Mouse (Mus musculus) midbrain, embryonic 10.5 days (tissue): ENCODE results near the gene Spin1. TPM values are rescaled to one million over a fixed set of nuclear protein-coding genes. Genes with fewer than 3 reads are reported as not detected.
"Not testable (repeated sequence)": the region's sequence is repeated elsewhere in the genome, so short reads cannot be mapped to it uniquely, and the experiment has no call there.

ENCODE experiments used
- DNase-seq: peaks from one replicate; pipeline ENCODE4 v3.0.0-alpha.2; 2017; ENCODE audit warnings: low spot score
- H3K27ac ChIP-seq: fragments of 300-500 bp; sonication (generic); replicated peaks from 2 replicates; pipeline ENCODE4 v1.5.1; 2016; ENCODE audit warnings: mild to moderate bottlenecking
- H3K27me3 ChIP-seq: fragments of 300-500 bp; sonication (generic); 2 replicates; pipeline ENCODE4 v1.6.1; 2016; ENCODE audit warnings: low read depth, mild to moderate bottlenecking; ENCODE audit not compliant: poor library complexity, severe bottlenecking
- H3K36me3 ChIP-seq: fragments of 300-500 bp; sonication (generic); 2 replicates; pipeline ENCODE4 v1.6.1; 2016; ENCODE audit warnings: mild to moderate bottlenecking, moderate library complexity
- H3K4me1 ChIP-seq: fragments of 300-500 bp; sonication (generic); 2 replicates; pipeline ENCODE4 v1.6.1; 2016
- H3K4me3 ChIP-seq: fragments of 300-500 bp; sonication (generic); 2 replicates; pipeline ENCODE4 v1.5.1; 2016; ENCODE audit warnings: mild to moderate bottlenecking, moderate library complexity
- H3K9me3 ChIP-seq: fragments of 300-500 bp; sonication (generic); replicated peaks from 2 replicates; pipeline ENCODE4 v1.6.1; 2016; ENCODE audit warnings: mild to moderate bottlenecking
- WGBS: fragments of 180-500 bp; shearing (Covaris S2); methylation state at CpG from one replicate; pipeline ENCODE4 v1.1.7; 2016; 5-methylcytosine and 5-hydroxymethylcytosine counted together
- polyA plus RNA-seq: library from polyadenylated mRNA; unstranded; fragments of >200 nt; fragmentation: Nextera tagmentation; extraction: Ambion mirVana; gene quantifications from 2 replicates; pipeline ENCODE4 v1.2.1, GENCODE M21; 2016

Spin1 gene
- polyA plus RNA-seq, 1 experiment from 2014 or later = 73.8 TPM

DNA sequence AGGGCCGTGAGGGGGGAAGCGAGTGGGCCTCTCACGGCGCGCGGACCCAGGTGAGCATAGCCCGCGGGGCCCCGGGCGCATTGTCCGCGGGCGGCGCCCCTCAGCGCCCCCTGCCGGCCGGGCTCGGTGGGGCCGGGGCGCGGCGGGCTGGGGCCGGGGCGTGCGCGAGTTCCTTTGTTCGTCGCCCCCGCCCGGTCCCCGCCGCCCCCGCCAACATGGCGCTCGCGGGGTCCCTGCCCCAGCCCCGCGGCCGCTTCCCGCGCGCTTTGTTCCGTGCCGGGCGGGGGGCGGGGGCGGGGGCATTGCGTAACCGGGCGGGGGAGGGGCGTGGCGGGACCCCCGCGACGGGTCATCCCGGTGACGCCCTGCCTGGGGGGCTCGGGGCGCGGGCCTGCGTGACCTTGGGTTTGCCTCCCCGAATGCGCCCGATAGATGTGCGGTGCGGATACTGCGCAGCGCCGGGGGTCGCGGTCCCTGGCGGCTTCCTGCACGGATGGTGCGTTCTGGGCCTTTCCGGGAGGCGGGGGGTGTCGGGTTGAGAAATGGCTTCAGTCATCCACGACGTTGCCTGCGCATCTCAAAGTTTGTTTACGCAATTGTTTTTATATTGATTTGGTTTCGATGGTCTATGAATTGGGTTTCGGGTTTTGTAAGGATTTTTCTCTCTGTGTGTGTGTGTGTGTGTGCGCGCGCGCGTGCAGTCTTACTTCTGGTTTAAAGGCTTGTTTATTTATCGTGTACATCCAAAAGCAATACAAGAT, 516 bp downstream of the Spin1 start:
- peak; percentile 79 for DNase-seq
- WGBS = 2% methylated on average over 60 of the region's 89 CpGs
- peak overlapping the region; percentile 99 for H3K27ac ChIP-seq
- H3K4me1 ChIP-seq = peaks cover 18% of the 10 kb centered on the region
- peaks cover 41% of the 10 kb centered on the region for H3K36me3 ChIP-seq
- peaks cover 13% of the 10 kb centered on the region; the same call in 1 of the 2 replicates for H3K27me3 ChIP-seq
- H3K9me3 ChIP-seq = peaks cover 42% of the 10 kb centered on the region
- peak overlapping the region; percentile 87 for H3K4me3 ChIP-seq

DNA sequence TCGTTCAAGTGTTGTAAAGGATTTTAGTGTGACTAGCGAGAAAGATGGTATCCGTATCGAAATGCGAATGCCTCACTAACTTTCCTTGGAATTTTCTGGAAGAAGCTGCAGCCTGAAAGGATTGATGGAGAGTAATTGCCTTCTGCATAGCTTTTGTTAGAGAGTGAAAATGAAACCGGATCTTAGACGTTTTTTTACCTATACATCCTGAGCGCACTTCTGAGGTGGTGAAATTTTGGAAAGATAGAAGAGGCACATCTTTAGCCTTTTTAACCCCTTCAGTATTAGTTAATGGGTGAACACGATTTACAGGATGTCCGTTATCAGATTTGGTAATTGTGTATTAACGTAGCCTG, 1.1 kb downstream of the Spin1 start:
- H3K27me3 ChIP-seq = peaks cover 13% of the 10 kb centered on the region; the same call in 1 of the 2 replicates
- peaks cover 47% of the 10 kb centered on the region for H3K9me3 ChIP-seq
- peak overlapping the region; percentile 87 for H3K4me3 ChIP-seq
- H3K4me1 ChIP-seq = peaks cover 18% of the 10 kb centered on the region
- H3K36me3 ChIP-seq = peaks cover 47% of the 10 kb centered on the region
- peak overlapping the region; percentile 99 for H3K27ac ChIP-seq
- no peak for DNase-seq
- 47% methylated on average over 11 of the region's 11 CpGs for WGBS

DNA sequence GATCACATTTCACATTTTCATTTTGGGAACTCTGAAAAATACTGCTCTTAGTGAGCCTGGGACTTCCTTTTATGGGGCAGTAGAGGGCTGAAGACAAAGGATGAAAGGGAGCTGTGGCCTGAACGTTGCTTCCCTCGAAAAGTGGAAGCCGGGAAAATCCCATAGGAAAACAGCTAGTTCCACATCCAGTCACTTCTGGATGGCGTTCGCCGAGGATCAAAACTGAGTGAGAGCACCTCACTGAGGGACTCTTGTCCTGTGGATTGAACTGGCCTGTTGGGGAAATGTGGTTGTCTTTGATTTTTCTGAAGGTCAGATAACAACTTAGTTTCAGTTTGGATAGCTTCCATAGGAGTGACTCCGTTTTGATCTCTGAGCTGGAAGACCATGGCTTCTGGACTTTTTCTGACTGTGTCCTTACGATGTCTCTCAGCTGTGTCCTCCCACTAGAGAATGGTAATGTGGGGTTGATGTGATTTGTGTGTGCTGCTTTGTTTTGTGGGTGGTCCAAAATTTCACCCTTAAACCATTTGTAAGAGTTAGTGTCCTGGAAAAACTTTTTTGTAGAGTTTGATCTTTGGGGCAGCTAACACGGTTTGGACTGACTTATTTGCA, 2.5 kb downstream of the Spin1 start:
- peaks cover 62% of the 10 kb centered on the region for H3K9me3 ChIP-seq
- no peak for DNase-seq
- H3K4me1 ChIP-seq = peaks cover 18% of the 10 kb centered on the region
- no peak overlapping the region for H3K4me3 ChIP-seq
- H3K36me3 ChIP-seq = peaks cover 62% of the 10 kb centered on the region
- 95% methylated on average over 9 of the region's 9 CpGs for WGBS
- peaks cover 13% of the 10 kb centered on the region; the same call in 1 of the 2 replicates for H3K27me3 ChIP-seq
- H3K27ac ChIP-seq = no peak overlapping the region

DNA sequence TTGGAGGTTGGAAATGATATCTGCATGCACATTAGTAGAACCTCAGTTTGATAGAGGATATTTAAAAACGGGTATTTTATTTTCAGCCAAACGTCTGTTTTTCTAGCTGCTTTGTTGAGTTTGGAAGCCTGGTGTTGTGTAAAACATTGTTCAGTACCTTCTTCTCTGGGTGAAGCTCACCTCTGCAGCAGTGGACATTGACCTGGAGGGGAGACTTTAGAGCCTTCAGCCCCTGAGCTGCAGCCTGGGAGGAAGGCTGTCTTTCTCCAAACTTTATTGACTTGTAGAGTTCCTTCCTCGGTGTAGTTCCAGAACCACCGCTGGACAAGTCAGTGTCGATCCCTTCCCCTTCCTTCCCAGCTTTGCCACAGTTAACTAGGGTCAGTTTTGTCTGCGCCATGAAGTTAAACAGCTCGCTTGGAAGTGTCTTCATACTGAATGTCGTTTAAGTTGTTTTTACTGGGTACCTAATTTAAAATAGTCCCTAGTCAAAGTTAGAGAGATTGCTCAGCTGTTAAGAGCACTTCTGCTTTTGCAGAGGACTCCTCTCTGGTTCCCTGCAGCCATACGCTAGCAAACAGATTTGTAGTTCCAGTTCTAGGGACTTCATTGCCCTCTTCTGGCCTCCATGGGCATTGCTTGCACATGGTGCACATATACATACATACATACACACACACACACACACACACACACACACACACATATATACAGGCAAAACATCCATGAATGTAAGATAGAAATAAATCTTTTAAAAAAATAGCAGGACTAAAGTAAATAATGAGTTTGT, 3.4 kb downstream of the Spin1 start:
- peaks cover 18% of the 10 kb centered on the region for H3K4me1 ChIP-seq
- peaks cover 5% of the 10 kb centered on the region; the same call in 1 of the 2 replicates for H3K27me3 ChIP-seq
- 96% methylated on average over 9 of the region's 9 CpGs for WGBS
- H3K4me3 ChIP-seq = no peak overlapping the region
- H3K36me3 ChIP-seq = peaks cover 70% of the 10 kb centered on the region
- DNase-seq = no peak
- peaks cover 70% of the 10 kb centered on the region for H3K9me3 ChIP-seq
- no peak overlapping the region for H3K27ac ChIP-seq

DNA sequence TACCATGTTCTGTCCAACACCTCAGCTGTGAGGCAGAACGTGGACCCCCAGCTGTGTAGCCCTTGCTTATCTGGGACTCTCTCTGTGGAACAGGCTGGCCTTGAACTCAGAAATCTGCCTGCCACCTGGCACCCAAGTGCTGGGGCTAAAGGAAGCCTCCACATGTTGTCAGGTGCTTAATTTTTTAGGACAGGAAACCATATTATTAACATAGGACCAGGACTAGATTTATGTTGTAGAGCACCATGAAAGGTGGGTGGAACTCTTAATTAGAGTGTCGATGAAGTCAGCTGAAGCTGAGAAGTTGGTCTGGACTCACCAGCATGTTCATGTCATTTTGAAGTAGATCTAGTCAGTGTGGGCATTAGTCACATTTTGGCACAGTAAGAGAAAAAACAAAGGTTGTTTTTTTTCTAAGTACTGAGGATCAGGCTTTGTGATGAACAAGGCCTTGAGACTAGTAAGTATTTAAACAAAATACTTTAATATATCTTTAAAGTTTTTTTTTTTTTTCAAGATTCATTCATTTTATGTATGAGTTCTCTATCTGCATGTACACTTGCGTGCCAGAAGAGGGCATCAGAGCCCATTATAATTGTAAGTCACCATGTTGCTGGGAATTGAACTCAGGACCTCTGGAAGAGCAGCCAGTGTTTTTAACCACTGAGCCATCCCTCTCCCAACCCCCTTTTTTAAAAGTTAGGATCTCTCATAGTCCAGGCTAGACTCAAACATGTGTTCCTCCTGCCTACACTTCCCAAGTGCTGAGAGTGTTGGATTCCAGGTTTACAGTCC, 5.4 kb downstream of the Spin1 start:
- peaks cover 90% of the 10 kb centered on the region for H3K36me3 ChIP-seq
- no peak overlapping the region for H3K27ac ChIP-seq
- 96% methylated on average over 3 of the region's 3 CpGs for WGBS
- no peak for DNase-seq
- peaks cover 6% of the 10 kb centered on the region; the same call in 1 of the 2 replicates for H3K4me1 ChIP-seq
- H3K27me3 ChIP-seq = no peaks in the 10 kb centered on the region
- no peak overlapping the region for H3K4me3 ChIP-seq
- H3K9me3 ChIP-seq = peaks cover 90% of the 10 kb centered on the region

DNA sequence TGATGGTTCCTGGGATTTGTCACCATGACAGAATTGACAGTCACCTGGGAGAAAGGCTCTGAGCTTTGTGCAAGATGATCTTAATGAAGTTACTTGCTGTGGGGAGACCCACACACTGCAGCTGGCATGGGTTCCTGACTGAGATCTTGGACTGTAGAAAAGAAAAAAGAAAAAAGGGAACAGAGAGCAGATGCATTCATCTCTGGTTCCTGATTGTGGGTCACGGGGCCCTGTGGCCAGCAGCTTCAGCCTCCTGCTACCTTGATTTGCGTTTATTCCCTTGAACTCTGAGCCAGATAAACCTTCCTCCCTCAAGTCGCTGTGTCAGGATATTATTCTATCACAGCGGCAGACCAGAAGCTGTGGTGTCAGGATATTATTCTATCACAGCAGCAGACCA, 6.1 kb downstream of the Spin1 start:
- Histone ChIP-seq H3K4me3 (no peak overlapping the region), H3K36me3 (peaks cover 98% of the 10 kb centered on the region), H3K27ac (no peak overlapping the region), H3K27me3 (no peaks in the 10 kb centered on the region), H3K4me1 (peaks cover 6% of the 10 kb centered on the region; the same call in 1 of the 2 replicates), H3K9me3 (peaks cover 97% of the 10 kb centered on the region)
- WGBS = 95% methylated on average over 4 of the region's 4 CpGs
- no peak for DNase-seq

DNA sequence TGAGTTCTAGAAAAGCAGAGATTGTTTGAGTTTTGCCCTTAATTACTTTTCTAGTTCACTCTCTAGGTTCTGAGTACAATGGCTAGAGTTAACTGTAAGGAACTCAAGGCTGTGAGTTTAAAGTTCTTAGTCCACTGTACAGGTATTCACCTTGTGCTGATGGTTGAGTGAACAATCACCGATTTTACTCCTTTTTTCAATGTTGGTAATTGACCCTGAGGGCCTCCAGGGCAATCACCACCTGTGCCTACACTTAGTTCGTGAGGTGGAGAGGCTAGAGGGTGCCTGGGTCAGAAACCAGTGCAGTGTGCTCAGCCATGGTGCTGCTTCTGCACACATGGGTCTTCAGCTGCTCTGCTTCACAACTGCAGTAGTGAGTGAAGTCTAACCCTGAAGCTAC, 8.8 kb downstream of the Spin1 start:
- peaks cover 100% of the 10 kb centered on the region for H3K36me3 ChIP-seq

DNA sequence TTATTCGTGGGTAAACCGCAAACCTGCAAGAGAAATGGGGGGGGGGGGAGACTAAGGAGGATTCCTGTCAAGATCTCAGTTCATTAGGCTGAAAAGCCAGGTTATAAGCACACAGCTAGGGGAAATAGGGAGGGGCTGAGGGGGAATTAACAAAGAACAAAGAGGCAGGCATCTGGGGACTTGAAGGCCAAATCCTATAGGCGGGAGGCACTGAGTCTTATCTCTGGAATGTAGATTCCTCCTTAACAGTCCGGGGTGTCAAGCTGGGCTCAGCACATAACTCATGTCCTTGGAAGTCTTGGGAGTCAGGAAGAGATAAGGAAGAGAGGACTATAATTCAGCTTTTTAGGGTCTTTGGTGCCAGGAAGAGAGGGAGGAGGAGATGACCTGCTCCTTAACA, 13.7 kb downstream of the Spin1 start:
- not testable (repeated sequence) for H3K27ac ChIP-seq, H3K27me3 ChIP-seq, H3K4me3 ChIP-seq, DNase-seq
- peaks cover 54% of the 10 kb centered on the region for H3K9me3 ChIP-seq
- 80% methylated on average over 4 of the region's 4 CpGs for WGBS
- H3K4me1 ChIP-seq = peaks cover 14% of the 10 kb centered on the region
- peaks cover 56% of the 10 kb centered on the region for H3K36me3 ChIP-seq

More for the DNA sequence above, 8.8 kb downstream of the Spin1 start:
- Histone ChIP-seq H3K27me3 (no peaks in the 10 kb centered on the region), H3K9me3 (peaks cover 99% of the 10 kb centered on the region), H3K4me1 (no peaks in the 10 kb centered on the region), H3K27ac (no peak overlapping the region), H3K4me3 (no peak overlapping the region)
- no peak for DNase-seq
- WGBS = 90% methylated on average over 2 of the region's 2 CpGs

DNA sequence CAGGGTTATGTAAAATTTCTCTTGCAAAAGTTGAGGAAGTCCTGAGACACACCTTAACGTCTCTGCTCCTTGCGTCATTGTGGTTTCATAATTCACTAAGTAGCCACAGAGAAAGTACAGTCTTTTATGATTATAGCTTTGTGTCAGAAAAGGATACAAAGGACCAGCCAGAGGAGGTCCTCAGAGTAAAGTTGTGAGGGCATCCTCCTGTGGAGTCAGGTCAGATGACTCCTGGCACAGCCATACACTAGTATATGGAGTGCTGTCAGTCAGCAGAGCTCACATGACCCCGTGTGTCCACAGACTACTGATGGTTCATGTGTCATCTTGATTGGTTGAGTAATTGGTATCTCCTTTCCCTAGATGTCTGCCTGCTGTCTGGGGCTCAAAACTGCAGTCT, 15.1 kb downstream of the Spin1 start:
- WGBS = 84% methylated on average over 3 of the region's 3 CpGs
- Histone ChIP-seq H3K9me3 (peaks cover 41% of the 10 kb centered on the region), H3K4me1 (peaks cover 28% of the 10 kb centered on the region), H3K27me3 (no peaks in the 10 kb centered on the region), H3K36me3 (peaks cover 42% of the 10 kb centered on the region), H3K4me3 (no peak overlapping the region), H3K27ac (no peak overlapping the region)
- DNase-seq = no peak

DNA sequence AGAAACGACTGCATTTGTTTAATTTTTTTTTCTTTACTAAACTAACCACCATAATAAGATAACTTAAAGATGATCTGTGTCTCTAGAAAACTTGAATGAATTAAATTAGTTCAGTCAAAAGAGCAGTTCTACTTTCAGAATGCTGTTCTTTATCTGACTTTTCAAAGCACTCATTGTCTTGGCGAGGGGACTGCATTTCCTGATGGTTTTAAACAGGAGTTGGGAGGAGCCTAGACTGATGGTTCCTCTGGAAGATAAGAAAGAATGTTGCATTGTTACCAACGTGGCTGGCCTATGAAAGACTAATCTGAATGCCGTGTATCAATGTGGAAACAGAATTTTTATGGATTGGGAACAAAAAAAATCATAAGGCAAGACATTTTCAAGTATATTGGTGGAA, 20.1 kb downstream of the Spin1 start:
- no peak for DNase-seq
- WGBS = 16% methylated on average over 4 of the region's 4 CpGs
- H3K36me3 ChIP-seq = peaks cover 28% of the 10 kb centered on the region
- no peaks in the 10 kb centered on the region for H3K9me3 ChIP-seq
- no peak overlapping the region; the same call in 1 of the 2 replicates for H3K27ac ChIP-seq
- peaks cover 48% of the 10 kb centered on the region for H3K4me1 ChIP-seq
- no peak overlapping the region for H3K4me3 ChIP-seq
- no peaks in the 10 kb centered on the region for H3K27me3 ChIP-seq

DNA sequence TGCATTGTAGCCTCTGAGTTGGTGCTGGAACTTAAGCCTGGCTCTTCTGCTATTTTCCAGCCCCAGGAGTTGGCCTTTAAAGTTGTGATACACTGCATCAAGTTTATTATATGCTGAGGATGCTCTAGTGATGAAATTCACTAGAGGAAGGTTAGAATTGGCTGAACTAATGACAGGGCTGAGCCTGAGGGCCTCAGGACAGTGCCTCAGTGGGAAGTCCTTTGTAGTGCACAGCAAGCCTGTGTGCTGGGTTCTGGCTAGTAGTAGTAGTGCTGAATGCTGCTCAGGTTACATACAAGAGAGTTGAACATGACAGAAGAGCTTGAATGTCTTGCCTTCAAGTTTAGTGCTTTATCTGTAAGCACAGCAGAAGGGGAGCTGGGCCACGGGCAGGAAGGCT, 21.3 kb downstream of the Spin1 start:
- Histone ChIP-seq H3K36me3 (peaks cover 40% of the 10 kb centered on the region), H3K27ac (no peak overlapping the region), H3K27me3 (no peaks in the 10 kb centered on the region), H3K9me3 (no peaks in the 10 kb centered on the region), H3K4me1 (peaks cover 48% of the 10 kb centered on the region), H3K4me3 (no peak overlapping the region)
- WGBS = 60% methylated on average over 1 of the region's 1 CpGs
- no peak for DNase-seq

DNA sequence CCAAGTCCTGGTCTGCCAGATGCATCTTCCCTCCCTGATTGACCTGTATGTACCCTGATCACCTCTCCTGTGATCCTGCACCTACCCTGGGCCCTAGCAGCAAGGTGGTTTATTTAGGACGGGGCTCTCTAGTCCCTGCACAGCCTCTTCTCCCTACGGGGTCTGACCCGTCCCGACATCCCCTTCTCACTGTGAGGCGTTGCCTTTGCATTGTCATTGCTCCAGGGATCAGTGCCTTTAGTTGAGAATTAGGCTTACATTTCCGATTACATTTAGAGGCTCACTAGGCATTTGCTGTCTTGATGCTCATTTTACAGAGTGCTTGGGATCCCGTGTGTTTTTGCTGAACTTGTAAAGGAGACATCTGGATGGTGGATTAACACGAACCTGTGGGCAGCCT, 22.1 kb downstream of the Spin1 start:
- Histone ChIP-seq H3K4me1 (peaks cover 48% of the 10 kb centered on the region), H3K27me3 (no peaks in the 10 kb centered on the region), H3K36me3 (peaks cover 48% of the 10 kb centered on the region), H3K27ac (no peak overlapping the region), H3K9me3 (no peaks in the 10 kb centered on the region), H3K4me3 (no peak overlapping the region)
- WGBS = 83% methylated on average over 8 of the region's 8 CpGs
- no peak for DNase-seq
